Mouse (Mus musculus) heart, embryonic 11.5 days (tissue): Measurements from ENCODE around the gene Echs1. TPM values are rescaled to one million over a fixed set of nuclear protein-coding genes. Genes with fewer than 3 reads are reported as not detected.
A peak's percentile ranks its signal among the peaks of the same experiment; 100 is the strongest.

Experiments used
- ATAC-seq: fragments of 200-750 bp; cut with Nextera tagmentation; replicated peaks from 2 replicates; pipeline ENCODE4 v1.8.0; 2017; ENCODE audit warnings: moderate library complexity; ENCODE audit not compliant: insufficient number of reproducible peaks, low FRiP score, low TSS enrichment
- H3K27ac ChIP-seq: fragments of 300-500 bp; sonication (generic); 2 replicates; pipeline ENCODE4 v1.5.1; 2014; ENCODE audit warnings: mild to moderate bottlenecking, low read depth, low read length
- H3K27me3 ChIP-seq: fragments of 300-500 bp; sonication (generic); 2 replicates; pipeline ENCODE4 v1.6.1; 2014; ENCODE audit warnings: mild to moderate bottlenecking, low read length, mixed read lengths; ENCODE audit not compliant: control insufficient read depth, insufficient read depth
- H3K36me3 ChIP-seq: fragments of 300-500 bp; sonication (generic); 2 replicates; pipeline ENCODE4 v1.6.1; 2014; ENCODE audit warnings: mild to moderate bottlenecking, low read length, moderate library complexity, mixed read lengths; ENCODE audit not compliant: control insufficient read depth, insufficient read depth
- H3K4me1 ChIP-seq: fragments of 300-500 bp; sonication (generic); 2 replicates; pipeline ENCODE4 v1.6.1; 2014; ENCODE audit warnings: low read length; ENCODE audit not compliant: control insufficient read depth, insufficient read depth
- H3K4me2 ChIP-seq: fragments of 300-500 bp; sonication (generic); 2 replicates; pipeline ENCODE4 v1.6.1; 2014; ENCODE audit warnings: mild to moderate bottlenecking, moderate library complexity
- H3K4me3 ChIP-seq: fragments of 300-500 bp; sonication (generic); 2 replicates; pipeline ENCODE4 v1.5.1; 2014; ENCODE audit warnings: low read depth, low read length
- H3K9ac ChIP-seq: fragments of 300-500 bp; sonication (generic); 2 replicates; pipeline ENCODE4 v1.6.1; 2014; ENCODE audit warnings: mild to moderate bottlenecking, low read depth, low read length, moderate library complexity
- H3K9me3 ChIP-seq: fragments of 300-500 bp; sonication (generic); replicated peaks from 2 replicates; pipeline ENCODE4 v1.6.1; 2016; ENCODE audit warnings: low read length; ENCODE audit not compliant: control insufficient read depth
- WGBS: fragments of 180-500 bp; shearing (Covaris S2); extraction: QIAGEN DNeasy Blood & Tissue Kit; methylation state at CpG from one replicate; pipeline ENCODE4 v1.1.7; 2014; ENCODE audit not compliant: insufficient replicate concordance; 5-methylcytosine and 5-hydroxymethylcytosine counted together
- polyA plus RNA-seq: library from polyadenylated mRNA; unstranded; fragments of >200 nt; fragmentation: Nextera tagmentation; extraction: Ambion mirVana; gene quantifications from 2 replicates; pipeline ENCODE4 v1.2.1, GENCODE M21; 2014

Gene Echs1
- polyA plus RNA-seq, 1 experiment from 2014 or later, result 179 TPM

- ATAC-seq, result no peak
Observed at GRCm38 (mm10) chr7:140062307-140062706, 54.0 kb downstream of the Echs1 start.

GRCm38 (mm10) chr7:140061832-140062130, 54.5 kb downstream of the Echs1 start:
- no peak for ATAC-seq
- H3K27ac ChIP-seq, result no peak overlapping the region
- peak overlapping the region; percentile 63 for H3K4me2 ChIP-seq
- H3K36me3 ChIP-seq, result no peaks in the 10 kb centered on the region
- no peak overlapping the region for H3K9ac ChIP-seq
- H3K4me3 ChIP-seq, result no peak overlapping the region; the same call in 1 of the 2 replicates
- peaks cover 86% of the 10 kb centered on the region for H3K27me3 ChIP-seq
- 0 out of 2 replicates have a peak, but pooled peaks cover 3% of the 10 kb centered on the region for H3K4me1 ChIP-seq
- WGBS, result 3% methylated on average over 6 of the region's 6 CpGs
- H3K9me3 ChIP-seq, result 0 out of 2 replicates have a peak, but pooled peaks cover 3% of the 10 kb centered on the region

More at GRCm38 (mm10) chr7:140062307-140062706, 54.0 kb downstream of the Echs1 start:
- H3K27ac ChIP-seq, result no peak overlapping the region
- H3K4me1 ChIP-seq, result 0 out of 2 replicates have a peak, but pooled peaks cover 3% of the 10 kb centered on the region
- 0 out of 2 replicates have a peak, but pooled peaks cover 3% of the 10 kb centered on the region for H3K9me3 ChIP-seq
- peaks cover 81% of the 10 kb centered on the region for H3K27me3 ChIP-seq
- no peak overlapping the region for H3K9ac ChIP-seq
- H3K4me3 ChIP-seq, result no peak overlapping the region
- 15% methylated on average over 11 of the region's 11 CpGs for WGBS
- no peaks in the 10 kb centered on the region for H3K36me3 ChIP-seq
- no peak overlapping the region for H3K4me2 ChIP-seq

- no peaks in the 10 kb centered on the region for H3K36me3 ChIP-seq
- 2% methylated on average over 47 of the region's 47 CpGs for WGBS
- no peak overlapping the region for H3K9ac ChIP-seq
- H3K27ac ChIP-seq, result no peak overlapping the region
- no peak for ATAC-seq
- H3K4me3 ChIP-seq, result peak overlapping the region; percentile 40
- H3K27me3 ChIP-seq, result peaks cover 92% of the 10 kb centered on the region
- 0 out of 2 replicates have a peak, but pooled peaks cover 3% of the 10 kb centered on the region for H3K4me1 ChIP-seq
- H3K9me3 ChIP-seq, result no peaks in the 10 kb centered on the region
- peak overlapping the region; percentile 63 for H3K4me2 ChIP-seq
Observed at GRCm38 (mm10) chr7:140060936-140061831, 55.1 kb downstream of the Echs1 start.

GRCm38 (mm10) chr7:140059601-140060000, 56.7 kb downstream of the Echs1 start:
- no peak overlapping the region for H3K4me2 ChIP-seq
- ATAC-seq, result no peak
- 0 out of 2 replicates have a peak, but pooled peaks cover 3% of the 10 kb centered on the region for H3K4me1 ChIP-seq
- 16% methylated on average over 4 of the region's 4 CpGs for WGBS
- no peaks in the 10 kb centered on the region for H3K9me3 ChIP-seq
- H3K4me3 ChIP-seq, result no peak overlapping the region
- H3K36me3 ChIP-seq, result no peaks in the 10 kb centered on the region
- H3K27ac ChIP-seq, result no peak overlapping the region
- H3K9ac ChIP-seq, result no peak overlapping the region
- H3K27me3 ChIP-seq, result peaks cover 94% of the 10 kb centered on the region

- 22% methylated on average over 7 of the region's 7 CpGs for WGBS
Observed at GRCm38 (mm10) chr7:140058528-140058927, 57.7 kb downstream of the Echs1 start.

GRCm38 (mm10) chr7:140057413-140058407, 58.6 kb downstream of the Echs1 start:
- peak overlapping the region; percentile 87 for H3K4me2 ChIP-seq
- peak; percentile 43; the same call in 1 of the 2 replicates for ATAC-seq
- H3K27me3 ChIP-seq, result peaks cover 96% of the 10 kb centered on the region
- H3K9ac ChIP-seq, result peak overlapping the region; percentile 4
- no peak overlapping the region for H3K27ac ChIP-seq
- peak overlapping the region; percentile 52 for H3K4me3 ChIP-seq
- H3K36me3 ChIP-seq, result no peaks in the 10 kb centered on the region
- H3K9me3 ChIP-seq, result no peaks in the 10 kb centered on the region
- 0 out of 2 replicates have a peak, but pooled peaks cover 3% of the 10 kb centered on the region for H3K4me1 ChIP-seq
- WGBS, result 2% methylated on average over 53 of the region's 53 CpGs

More at GRCm38 (mm10) chr7:140058528-140058927, 57.7 kb downstream of the Echs1 start:
- H3K27me3 ChIP-seq, result peaks cover 93% of the 10 kb centered on the region
- peak overlapping the region; percentile 87 for H3K4me2 ChIP-seq
- H3K9me3 ChIP-seq, result no peaks in the 10 kb centered on the region
- H3K27ac ChIP-seq, result no peak overlapping the region
- H3K36me3 ChIP-seq, result no peaks in the 10 kb centered on the region
- H3K4me1 ChIP-seq, result 0 out of 2 replicates have a peak, but pooled peaks cover 3% of the 10 kb centered on the region
- peak overlapping the region; percentile 4 for H3K9ac ChIP-seq
- H3K4me3 ChIP-seq, result peak overlapping the region; percentile 52
- no peak for ATAC-seq

Other genes starting within 250 kb of the Echs1 start
- gene Kndc1, start 221.8 kb downstream of the Echs1 start, polyA plus RNA-seq, result 0.03 TPM in 1 of 2 replicates, not detected in the other
- not detected in 2 replicates for gene Utf1, start 172.7 kb downstream of the Echs1 start, polyA plus RNA-seq
- gene 6430531B16Rik, start 137.7 kb downstream of the Echs1 start, polyA plus RNA-seq, result 0.21 and 0.29 TPM in 2 replicates
- 1.0 and 1.4 TPM in 2 replicates for gene Adam8, start 123.9 kb downstream of the Echs1 start, polyA plus RNA-seq
- gene Zfp511, start 80.1 kb downstream of the Echs1 start, polyA plus RNA-seq, result 31.9 and 34.3 TPM in 2 replicates
- gene Tubgcp2, start 79.8 kb downstream of the Echs1 start, polyA plus RNA-seq, result 37.3 and 42.1 TPM in 2 replicates
- 0.14 TPM in 1 of 2 replicates, not detected in the other for gene Msx3, start 67.4 kb downstream of the Echs1 start, polyA plus RNA-seq
- 0.24 and 0.54 TPM in 2 replicates for gene Caly, start 33.9 kb downstream of the Echs1 start, polyA plus RNA-seq
- not detected in 2 replicates for gene Prap1, start 23.1 kb downstream of the Echs1 start, polyA plus RNA-seq
- gene Fuom, start 14.0 kb downstream of the Echs1 start, polyA plus RNA-seq, result 69.3 and 71.7 TPM in 2 replicates
- 17.1 and 19.0 TPM in 2 replicates for gene Paox, start 677 bp downstream of the Echs1 start, polyA plus RNA-seq
- 24.8 and 33.7 TPM in 2 replicates for gene Mtg1, start 21.1 kb upstream of the Echs1 start, polyA plus RNA-seq
- gene Sprn, start 38.4 kb upstream of the Echs1 start, polyA plus RNA-seq, result 0.04 TPM in 1 of 2 replicates, not detected in the other
- gene Olfr522, start 48.3 kb upstream of the Echs1 start, polyA plus RNA-seq, result not detected in 2 replicates
- not detected in 2 replicates for gene Olfr523, start 56.7 kb upstream of the Echs1 start, polyA plus RNA-seq
- gene Olfr524, start 89.5 kb upstream of the Echs1 start, polyA plus RNA-seq, result not detected in 2 replicates
- gene Cd163l1, start 101.8 kb upstream of the Echs1 start, polyA plus RNA-seq, result not detected in 2 replicates
- not detected in 2 replicates for gene 5830411N06Rik, start 130.8 kb upstream of the Echs1 start, polyA plus RNA-seq
- not detected in 2 replicates for gene Olfr525, start 204.4 kb upstream of the Echs1 start, polyA plus RNA-seq
- gene Olfr527, start 217.5 kb upstream of the Echs1 start, polyA plus RNA-seq, result not detected in 2 replicates
- not detected in 2 replicates for gene Olfr60, start 245.2 kb upstream of the Echs1 start, polyA plus RNA-seq